Mouse (Mus musculus) T-helper 17 cell (primary cell): ENCODE measurements at regions not wholly inside any gene's neighbourhood (a gene's known extent, or its start where the extent isn't known, plus 50 kb on each side); places are given as distances from the start of the nearest gene placed in this dataset.

Source experiments
- in situ Hi-C, 2 experiments: fragments of 300-600 bp; cut with MboI, MseI; formaldehyde crosslinking; loops; 1 replicate in 1 of 2; 2 replicates in 1 of 2; pipeline ENCODE4 v1.15.1; 2025; ENCODE audit warnings: high pct_unique_total_duplicates in 2 of 2

DNA sequence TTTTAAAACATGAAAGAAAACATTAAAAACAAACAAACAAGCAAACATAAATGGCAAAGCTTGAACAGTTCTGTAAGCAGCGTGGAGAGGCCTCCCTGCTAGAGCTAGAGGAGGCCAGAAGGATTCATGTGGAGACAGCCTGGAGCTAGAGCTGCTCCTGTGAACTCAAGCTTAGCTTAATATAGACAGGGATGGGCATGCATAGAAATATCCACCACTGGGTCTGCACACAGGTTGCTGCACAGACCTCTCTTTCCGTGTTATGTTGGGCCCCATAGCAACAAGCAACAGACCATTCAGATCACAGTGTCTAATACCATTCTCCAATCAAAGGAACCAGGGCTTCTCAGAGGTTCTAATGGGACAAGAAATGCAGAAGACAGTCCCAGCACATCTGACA is 122.9 kb upstream of the Magi3 start:
- in situ Hi-C loops: no loop called here

DNA sequence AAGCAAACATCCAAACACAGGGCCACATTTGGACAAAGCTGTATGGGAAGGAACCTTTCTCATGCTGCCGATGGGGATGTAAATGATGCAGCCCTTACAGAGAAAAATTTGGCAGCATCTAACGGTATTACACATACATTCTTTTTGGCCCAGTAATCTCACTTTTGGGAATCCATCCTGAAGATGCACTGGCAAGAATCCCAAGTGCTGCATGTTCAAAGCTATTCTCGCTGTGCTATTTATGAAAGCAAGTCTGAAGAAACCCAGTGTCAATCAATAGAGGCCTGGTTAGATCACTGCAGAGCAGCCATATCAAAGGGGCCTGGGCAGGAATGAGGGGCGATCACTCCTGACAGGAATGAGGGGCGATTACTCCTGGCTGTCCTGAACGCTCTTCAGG is 122.0 kb upstream of the Magi3 start:
- in situ Hi-C loops: no loop called here

DNA sequence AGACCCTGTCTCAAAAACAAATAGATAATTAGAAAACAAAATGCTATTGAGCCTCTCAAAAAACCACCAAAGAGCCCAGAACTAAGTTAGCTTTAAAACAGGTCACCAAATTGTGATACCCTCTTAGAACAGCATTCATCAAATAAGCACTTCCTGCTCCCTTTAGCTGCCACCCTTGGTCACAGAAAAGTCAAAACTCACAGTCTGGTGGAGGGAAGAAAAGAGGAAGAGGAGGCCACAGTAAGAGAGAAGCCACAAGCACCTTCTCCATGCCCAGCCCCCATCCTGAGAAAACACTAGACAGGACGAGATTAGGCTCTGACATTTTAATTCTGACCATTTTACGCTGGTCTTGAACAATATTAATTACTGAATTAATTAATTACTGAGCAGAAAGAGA is 120.2 kb upstream of the Magi3 start:
- in situ Hi-C loops: no loop called here

DNA sequence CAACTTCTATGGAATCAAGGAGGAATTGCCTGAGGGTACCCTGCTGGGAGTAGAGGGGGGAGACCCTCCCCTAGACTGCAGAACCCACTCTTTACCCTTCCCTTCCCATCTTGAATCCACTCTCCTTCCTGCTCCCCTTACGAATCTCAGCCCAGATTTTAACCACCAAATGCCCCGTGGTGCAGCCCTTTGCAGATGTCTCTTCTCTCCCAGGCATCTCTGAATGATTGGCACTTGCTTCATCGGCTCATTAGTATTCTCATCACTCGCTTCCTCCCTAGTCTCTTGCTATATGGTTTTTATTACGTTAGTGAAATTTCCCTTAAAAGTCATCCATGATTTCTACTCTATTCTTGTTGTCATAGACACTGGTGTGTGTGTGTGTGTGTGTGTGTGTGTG is 116.7 kb upstream of the Magi3 start:
- in situ Hi-C loops: no loop called here

DNA sequence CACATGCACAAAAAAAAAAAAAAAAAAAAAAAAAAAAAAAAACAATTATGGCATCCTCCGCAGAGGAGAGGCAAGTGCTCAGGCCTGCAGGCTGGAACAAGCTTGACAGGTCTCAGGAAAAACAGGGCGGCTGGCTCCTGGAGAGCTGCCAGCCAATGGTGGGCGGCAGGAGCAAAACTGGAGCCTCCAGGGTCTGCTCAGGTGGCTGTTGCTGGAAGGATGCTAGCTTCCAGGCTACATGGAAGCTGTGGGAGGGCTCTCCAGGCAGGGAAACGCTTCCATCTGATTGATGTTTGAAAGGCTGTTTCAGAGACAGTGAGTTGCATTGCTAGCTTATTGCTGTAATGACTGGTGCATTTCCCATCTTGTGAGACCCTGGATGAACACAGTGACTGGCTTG is 116.1 kb upstream of the Magi3 start:
- in situ Hi-C loops: no loop called here

DNA sequence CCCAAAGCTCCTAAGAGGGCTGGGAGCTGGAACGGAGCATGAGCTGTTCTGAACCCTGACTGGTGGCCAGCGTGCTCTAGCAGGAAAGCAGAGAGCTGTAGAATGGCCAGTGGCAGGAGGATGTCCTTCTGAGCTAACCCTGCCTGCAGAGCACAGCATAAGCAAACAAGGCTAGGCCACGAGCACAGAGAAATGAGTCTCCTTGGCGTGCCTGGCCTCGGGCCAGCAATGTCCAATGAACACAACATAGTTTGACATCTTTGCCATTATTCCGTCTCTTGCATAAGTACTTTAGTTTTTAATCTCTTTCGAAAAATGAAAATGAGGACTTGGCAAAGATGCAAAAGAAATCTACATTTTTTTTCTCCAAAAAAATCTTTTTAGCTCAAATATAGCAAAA is 114.6 kb upstream of the Magi3 start:
- in situ Hi-C loops: no loop called here

DNA sequence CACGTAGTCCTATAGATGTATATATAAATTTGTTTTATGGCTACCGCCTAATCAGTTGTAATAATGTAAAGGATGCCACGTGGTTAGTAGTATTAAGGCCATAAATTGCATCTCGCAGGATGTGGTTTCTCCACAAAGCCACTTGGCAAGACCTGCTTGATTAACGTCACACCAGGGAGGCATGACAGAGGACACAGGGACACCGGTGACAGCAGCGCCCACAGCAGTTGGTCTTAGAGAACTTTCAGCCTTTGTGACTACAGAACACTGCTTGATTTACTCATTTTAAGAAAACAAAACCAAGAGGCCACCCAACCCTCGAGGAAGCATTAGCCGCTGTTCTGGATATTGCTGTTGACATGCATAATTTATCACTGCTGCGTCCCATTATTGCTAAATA is 113.2 kb upstream of the Magi3 start:
- in situ Hi-C loops: no loop called here

DNA sequence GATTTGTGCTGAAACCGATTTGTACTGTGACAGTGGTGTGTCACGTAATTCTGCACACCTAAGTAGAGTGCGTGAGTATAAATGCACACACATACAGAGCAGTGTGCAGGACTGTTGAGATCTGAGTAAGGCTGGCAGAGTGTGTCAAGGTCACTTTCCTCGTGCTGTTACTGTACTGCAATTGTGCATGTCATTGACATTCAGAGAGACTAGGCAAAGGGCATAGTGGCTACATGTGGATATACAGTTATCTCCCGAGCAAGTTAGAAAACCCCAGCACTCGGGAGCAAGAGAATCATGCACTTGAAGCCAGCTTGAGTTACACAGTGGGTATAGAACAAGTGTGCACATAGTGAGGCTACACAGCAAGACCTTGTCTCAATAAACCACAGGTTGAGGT is 110.5 kb upstream of the Magi3 start:
- in situ Hi-C loops: no loop called here

DNA sequence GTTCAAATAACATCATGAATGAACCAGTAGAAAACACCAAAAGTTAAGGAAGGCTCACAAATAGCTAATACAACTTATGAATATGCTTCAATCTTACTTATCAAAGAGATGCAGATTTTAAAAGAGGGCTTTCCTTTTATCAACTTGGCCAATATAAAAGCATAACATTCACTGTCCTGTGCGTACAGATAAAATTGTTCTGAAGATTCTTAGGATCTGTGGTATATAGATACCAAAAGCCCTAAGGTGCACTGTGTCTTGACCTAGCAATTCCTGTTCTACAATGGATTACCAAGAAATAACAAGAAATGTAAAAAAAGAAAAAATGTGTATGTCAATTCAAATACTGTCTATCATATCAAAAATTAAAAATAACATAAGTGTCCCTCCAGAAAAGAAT is 107.7 kb upstream of the Magi3 start:
- in situ Hi-C loops: no loop called here

DNA sequence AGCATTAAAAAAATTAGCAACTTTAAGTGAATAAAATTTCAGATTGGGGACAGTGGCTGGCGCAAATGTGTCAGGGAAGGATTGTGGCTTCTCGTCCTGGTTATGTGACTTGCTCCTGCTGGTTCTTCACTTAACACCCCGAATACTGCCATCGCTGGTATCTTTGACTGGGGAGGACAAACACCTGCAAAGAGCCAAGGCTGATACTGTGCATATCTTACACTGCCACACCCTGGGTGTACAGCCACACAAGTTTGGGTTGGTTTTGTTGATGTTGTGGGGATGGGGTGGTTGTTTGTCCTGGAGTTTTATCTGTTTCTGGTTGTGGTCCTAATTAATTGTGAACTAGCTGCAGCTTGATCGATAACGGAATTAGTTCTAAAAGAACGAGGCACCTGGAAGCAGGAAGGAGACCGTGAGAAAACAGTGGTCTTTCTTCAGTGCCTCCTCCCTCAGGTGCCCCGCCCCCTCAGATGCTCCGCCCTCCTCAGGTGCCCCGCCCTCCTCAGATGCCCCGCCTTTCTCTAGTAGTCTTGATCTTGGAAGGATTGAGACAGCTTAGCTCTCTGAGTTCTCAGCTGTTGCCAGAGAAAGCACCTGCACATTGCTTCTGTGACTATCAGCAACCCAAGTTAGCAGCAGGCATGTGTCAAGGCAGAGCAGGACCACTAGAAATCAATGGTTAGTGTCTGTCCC is 107.0 kb upstream of the Magi3 start:
- in situ Hi-C loops: no loop called here

DNA sequence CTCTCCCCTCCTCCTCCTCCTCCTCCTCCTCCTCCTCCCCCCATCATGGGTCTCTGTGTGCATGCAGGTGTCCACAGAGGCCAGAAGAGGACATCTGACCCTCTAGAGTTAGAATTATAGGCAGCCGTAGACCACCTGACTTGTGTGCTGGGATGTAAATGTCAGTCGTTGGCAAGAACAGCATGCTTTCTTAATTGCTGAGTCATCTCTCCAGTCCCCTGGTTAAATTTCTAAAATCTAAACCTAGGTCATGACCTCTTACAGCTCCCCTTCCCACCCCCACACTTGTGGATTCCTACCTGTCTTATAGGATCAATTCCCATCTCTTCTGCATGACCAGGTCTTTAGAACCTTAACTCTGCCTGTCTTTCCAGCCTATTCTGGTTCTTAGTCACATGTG is 102.4 kb upstream of the Magi3 start:
- in situ Hi-C loops: no loop called here

DNA sequence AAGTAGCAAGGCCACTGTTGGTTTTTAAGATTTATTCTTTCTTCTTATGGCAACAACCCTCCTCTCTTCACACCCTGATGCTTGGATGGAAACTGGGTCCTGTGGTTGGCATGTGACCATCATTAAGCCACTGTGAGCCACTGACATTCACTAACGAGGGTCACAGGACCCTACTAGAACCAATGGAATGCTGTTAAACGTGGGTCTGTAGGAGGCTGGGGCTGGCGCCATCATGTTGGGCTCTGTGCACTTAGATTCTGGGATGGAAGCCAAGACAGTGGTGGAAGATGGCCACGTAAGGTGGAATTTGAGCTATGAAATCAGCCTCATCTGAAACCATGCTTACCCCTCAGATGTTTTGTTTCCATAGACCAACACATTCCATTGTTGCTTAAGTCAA is 100.2 kb upstream of the Magi3 start:
- in situ Hi-C loops: no loop called here

DNA sequence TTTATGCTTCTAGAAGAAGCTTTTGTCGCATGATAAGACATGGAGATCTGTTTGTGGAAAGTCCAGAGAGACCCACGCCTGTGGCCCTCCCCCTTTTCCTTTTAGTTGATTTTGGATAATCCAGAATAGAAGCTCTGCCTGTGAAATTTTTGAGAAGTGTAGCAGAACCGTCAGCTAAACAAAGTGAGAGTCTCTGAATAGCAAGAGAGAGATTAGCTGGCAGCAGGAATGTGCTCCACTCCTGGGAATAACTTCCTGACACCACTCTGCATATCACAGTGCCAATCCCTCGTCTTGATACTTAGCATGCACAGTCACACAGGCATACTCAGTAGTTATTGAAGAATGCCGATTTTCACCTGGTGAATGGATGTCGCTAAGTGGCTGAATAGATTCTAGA is 99.2 kb upstream of the Magi3 start:
- in situ Hi-C loops: loop anchor here in 1 of 2 experiments (5.0 kb wide), 1 partner anchor 48 kb away; no protein-coding TSS in a partner anchor

DNA sequence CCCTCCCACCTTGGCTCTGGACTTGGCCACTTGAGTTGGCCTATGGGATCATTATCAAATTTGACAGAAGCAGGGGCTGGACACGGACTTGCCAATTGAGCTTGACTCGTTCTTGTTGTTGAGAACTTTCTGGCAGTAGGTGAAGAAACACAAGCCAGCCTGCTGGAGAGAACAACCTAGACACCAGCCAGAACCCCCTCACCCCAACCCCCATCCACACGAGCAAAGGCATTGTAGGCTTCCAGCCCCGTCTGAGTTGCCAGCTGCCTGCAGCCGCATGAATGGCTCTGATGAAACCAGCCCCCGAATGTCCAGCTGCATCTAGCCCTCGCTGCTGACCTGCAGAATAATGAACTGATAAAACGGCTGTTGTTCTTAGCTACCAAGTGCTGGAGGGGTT is 98.7 kb upstream of the Magi3 start:
- in situ Hi-C loops: loop anchor here in 1 of 2 experiments (5.0 kb wide), 1 partner anchor 48 kb away; no protein-coding TSS in a partner anchor

DNA sequence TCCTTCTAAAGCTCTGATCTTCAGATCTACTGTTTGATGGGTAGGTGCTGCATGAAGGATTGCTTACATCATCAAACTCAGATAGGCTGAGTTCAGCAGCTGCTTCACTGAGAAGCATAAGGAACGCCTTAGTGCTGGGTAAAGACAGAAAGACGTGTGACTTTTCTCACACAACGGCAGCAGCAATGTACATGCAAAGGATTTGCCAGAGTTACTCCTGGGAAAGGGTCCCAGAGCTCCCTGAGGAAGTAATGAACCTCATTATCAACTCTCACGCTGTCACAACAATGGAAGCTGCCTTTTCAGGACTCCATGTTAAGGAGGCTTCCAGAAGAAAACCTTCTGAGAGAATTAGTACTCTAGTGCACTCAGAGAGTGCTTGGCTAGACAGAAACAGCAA is 97.4 kb upstream of the Magi3 start:
- in situ Hi-C loops: loop anchor here in 1 of 2 experiments (5.0 kb wide), 1 partner anchor 50 kb away; no protein-coding TSS in a partner anchor

DNA sequence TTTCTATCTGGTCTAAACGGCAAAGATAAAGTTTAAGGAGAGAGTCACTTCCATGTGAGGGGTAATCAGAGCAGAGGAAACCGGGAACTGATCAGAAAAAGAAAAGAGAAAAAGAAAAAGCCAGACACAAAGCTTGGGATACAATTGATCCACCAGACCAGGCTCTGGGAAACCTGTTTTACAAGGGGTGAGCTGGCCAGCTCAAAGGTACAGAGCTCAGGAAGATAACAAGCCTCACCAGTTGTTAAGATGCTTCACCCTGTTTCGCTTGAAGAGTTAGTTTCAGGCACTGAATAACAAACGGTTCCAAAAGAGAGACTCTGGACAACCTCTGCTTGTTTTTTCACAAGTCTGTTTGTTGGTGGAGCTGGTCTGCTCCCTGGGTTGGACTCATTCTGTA is 92.9 kb upstream of the Magi3 start:
- in situ Hi-C loops: no loop called here

DNA sequence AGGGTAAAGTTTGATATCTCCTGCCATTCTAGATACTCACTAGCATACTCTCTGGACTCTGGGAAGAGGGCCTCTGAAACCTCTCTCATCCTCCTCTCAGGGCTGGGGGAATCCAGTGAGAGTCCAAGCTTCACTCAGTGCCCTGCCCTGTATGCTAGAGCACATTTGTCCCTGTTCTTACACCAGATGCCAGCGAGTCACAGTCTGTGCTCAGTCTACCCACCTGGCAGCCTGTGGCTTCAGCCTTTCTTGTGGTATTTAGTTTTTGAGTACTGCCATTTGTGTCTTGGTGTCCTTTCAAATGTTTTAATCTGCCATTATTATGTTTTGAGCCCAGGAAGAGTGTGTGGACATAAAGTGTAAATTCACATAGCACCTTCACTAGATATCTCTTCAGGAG is 86.8 kb upstream of the Magi3 start:
- in situ Hi-C loops: no loop called here

DNA sequence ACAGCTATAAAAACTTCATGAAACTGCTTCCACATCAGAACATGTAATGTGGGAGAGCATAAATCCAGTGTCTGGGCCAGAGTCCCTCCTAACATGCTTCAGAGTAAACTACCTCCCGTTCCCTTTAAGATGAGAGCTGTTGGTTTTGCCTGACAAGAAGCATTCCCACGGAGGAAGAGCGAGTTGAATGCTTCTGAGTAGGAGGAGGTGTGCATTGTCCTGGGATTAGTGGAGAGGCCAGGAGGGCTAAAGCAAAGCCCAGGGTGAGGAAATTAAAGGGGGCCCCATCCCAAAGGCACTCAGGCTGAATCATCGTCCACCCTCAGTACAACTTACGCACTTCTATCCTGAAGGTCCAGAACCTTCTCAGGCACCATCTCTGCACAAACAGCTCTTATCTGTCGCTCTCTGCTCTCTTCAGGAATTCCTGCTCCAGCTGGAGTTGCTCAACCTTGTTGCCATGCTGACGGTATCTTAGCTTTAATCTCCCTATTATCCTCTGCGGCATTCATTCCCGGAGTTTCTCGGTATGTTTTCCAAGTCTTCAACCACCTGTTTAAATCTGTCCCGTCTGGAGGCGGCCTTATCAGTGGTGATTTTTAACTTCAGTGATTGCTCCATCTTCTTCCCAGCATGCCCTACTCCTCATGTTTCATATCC is 85.9 kb upstream of the Magi3 start:
- in situ Hi-C loops: no loop called here

DNA sequence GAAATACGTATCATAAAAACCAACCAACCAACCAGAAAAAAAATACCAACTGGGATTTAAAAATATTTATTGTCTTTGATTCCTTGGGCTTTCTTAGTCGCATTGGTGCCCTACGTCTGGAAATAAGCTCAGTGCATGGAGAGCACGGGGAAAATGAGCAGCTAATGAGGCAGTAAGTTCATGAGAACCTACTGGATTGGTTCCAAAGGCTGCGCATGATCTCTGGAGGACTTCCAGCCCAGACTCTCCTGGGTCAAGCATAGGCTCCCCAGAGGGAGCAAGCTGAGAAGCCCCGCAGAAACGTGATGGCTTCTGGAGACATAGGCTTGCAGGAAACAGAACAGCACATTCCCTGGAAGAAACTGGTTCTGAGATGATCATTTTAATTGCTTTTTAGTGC is 83.4 kb upstream of the Magi3 start:
- in situ Hi-C loops: no loop called here

DNA sequence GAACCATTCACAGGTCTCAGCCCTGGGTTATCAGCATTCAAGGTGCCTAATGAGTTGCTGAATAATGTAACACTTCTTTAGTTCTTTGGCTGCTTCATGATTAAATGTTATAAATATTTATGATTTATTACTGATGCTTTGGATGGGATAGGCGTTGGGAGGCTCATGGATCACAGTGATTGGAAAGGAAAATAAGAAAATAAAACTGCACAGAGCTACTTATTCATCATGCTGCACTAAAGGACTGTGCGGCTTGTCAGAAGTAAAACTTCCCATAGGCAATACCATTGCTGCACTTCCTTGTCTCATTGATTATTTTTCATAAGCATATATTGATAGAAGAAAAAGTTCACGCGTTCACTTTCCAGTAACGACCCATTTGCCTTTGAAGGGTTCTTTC is 80.0 kb upstream of the Magi3 start:
- in situ Hi-C loops: no loop called here

DNA sequence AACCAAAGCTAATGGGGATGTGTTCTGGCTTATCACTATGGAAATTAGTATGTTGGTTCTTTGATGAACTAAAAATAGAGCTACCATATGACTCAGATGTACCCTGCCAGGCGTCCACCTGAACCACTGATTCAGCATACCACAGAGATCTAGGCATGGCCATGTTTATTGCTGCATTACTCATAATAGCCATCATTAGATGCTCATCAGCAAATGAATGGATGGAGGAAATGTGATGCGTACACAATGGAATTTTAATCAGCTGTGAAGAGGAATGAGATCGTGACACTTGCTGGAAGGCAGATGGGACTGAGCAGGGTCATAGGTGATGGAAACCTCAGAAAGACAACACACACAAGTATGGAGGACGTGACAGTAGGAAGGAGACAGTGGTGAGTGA is 78.7 kb upstream of the Magi3 start:
- in situ Hi-C loops: no loop called here

DNA sequence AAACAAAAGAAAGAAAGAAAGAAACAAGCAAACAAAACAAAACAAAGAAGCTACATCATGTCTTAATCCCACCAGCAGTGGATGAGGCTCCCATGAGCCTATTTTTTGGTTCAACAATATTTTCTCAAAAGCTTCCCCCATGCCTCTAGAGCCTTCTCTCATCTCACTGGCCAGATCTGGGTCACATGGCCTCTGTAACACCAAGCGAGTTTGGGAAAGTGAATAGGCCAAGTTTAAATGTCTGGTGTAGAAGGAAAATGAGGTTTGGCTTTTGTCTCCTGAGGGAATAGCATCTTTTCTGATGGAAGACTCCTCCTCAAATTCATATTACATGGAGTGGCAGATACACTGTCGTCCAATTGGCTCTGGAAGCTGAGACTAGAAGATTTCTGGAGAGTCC is 78.2 kb upstream of the Magi3 start:
- in situ Hi-C loops: no loop called here

DNA sequence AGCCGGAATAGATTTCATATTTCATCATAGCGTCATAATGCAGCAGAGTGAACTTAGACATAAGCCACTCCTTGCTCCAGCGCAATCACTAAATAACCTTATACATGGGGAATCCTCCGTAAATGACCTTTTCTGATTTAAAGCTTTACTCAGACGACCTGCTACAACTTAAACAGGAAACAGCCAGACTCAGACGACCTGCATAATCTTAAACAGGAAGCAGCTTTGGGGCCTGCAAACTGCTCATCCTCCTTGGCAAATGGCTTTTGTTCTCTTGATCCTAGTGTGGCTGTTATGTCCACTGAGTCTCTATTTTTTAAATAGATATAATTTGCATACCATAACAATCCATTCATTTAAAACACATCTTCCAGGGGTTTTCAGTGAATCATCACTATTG is 76.9 kb upstream of the Magi3 start:
- in situ Hi-C loops: no loop called here

DNA sequence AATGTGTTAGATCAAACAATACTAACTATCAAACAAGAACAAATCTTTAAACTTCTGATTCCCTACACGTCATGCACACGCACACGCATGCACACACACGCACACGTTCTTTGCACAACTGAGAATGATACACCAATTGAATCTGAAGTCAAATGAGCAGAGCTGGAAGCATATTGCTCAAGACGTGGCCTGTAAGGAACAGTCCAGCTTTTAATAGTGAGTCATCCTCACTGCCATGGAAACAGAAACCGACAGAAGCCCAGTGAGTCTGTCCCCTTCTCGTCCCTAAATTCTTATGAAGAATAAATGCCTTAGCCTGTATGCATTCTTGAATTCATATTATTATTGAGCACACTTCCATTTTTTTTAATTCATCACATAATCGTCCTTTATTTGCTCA is 75.7 kb upstream of the Magi3 start:
- in situ Hi-C loops: no loop called here
